Mouse (Mus musculus): ENCODE results near the gene Ssna1. TPM values are rescaled to one million over a fixed set of nuclear protein-coding genes. Genes with fewer than 3 reads are reported as not detected.

Ssna1 gene
- polyA plus RNA-seq, 2 experiments: 135 to 267 TPM

- Histone ChIP-seq H3K36me3 (ENCODE audit: control insufficient read depth, insufficient read depth, low read length) (peaks cover 54% of the 10 kb centered on the region), H3K9me3 (ENCODE audit: control insufficient read depth, low read length) (no peaks in the 10 kb centered on the region), H3K9ac (ENCODE audit: low read depth, low read length, severe bottlenecking) (no peak overlapping the region), H3K4me1 (ENCODE audit: control insufficient read depth, insufficient read depth, low read length) (no peaks in the 10 kb centered on the region), H3K4me2 (replicated peaks; ENCODE audit: low read depth, low read length, severe bottlenecking) (no peak overlapping the region), H3K27ac (replicated peaks; ENCODE audit: low read depth, low read length) (no peak overlapping the region), H3K27me3 (ENCODE audit: control insufficient read depth, insufficient read depth, low read length) (peaks cover 29% of the 10 kb centered on the region), H3K4me3 (replicated peaks; ENCODE audit: low read length) (no peak overlapping the region)
- ATAC-seq (ENCODE audit: low FRiP score, low read depth) (no peak), DNase-seq (ENCODE audit: low spot score) (no peak)
- WGBS: 80% methylated on average over 2 of the region's 2 CpGs
- no peak for TF ChIP-seq POLR2A (IDR thresholded peaks at IDR 0.05; ENCODE audit: borderline replicate concordance, extremely low read depth, insufficient read depth, insufficient read length)
Observed at GRCm38 (mm10) chr2:25285551-25285950, 13.3 kb upstream of the Ssna1 start.

DNA sequence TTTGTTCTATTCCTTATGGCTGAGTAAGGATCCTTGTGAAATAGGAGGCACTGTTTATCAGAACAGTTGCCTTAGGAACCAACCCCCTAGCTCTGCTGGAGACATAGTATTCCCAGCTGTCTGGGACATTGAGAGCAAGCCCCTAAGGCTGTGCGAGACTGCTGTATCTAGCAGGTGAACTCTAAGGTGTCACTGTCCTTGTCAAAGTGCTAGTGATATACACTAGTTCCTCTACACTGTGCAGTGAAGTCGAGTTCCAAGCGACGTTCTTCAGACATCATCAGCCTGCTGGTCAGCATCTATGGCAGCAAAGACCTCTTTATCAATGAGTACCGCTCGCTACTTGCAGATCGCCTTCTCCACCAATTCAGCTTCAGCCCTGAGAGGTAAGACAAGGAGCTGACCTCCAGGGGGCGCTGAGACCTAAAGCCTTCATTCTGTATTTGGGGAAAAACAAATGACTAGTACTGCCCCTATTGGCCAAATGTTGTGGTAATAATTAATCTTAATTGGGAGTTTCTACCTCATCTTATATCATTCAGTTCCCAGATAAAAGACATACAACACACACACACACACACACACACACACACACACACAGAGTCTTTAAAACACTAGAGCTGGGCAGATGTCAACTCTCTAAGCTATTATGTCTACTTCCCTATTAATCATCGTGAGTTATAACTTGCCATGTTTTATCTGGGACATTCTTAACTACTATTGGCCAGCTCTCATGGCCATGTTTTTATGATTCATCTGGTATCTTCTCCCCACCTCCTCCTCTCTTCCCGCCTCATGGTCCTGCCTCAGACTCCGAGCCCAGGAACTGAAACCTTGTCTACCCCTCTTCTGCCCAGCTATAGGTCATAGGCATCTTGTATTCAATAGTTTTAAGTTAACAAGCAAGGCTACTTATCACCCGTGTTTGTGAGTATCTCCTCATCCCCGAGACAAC lies 7.0 kb upstream of the Ssna1 start:
- no peak for TF ChIP-seq POLR2A (IDR thresholded peaks at IDR 0.05; ENCODE audit: borderline replicate concordance, extremely low read depth, insufficient read depth, insufficient read length)
- peak; percentile 81 for DNase-seq (ENCODE audit: low spot score)
- Histone ChIP-seq H3K9me3 (ENCODE audit: control insufficient read depth, low read length) (no peaks in the 10 kb centered on the region), H3K4me2 (replicated peaks; ENCODE audit: low read depth, low read length, severe bottlenecking) (no peak overlapping the region), H3K4me3 (replicated peaks; ENCODE audit: low read length) (no peak overlapping the region), H3K4me1 (ENCODE audit: control insufficient read depth, insufficient read depth, low read length) (no peaks in the 10 kb centered on the region), H3K27ac (replicated peaks; ENCODE audit: low read depth, low read length) (no peak overlapping the region), H3K36me3 (ENCODE audit: control insufficient read depth, insufficient read depth, low read length) (peaks cover 98% of the 10 kb centered on the region), H3K27me3 (ENCODE audit: control insufficient read depth, insufficient read depth, low read length) (no peaks in the 10 kb centered on the region), H3K9ac (ENCODE audit: low read depth, low read length, severe bottlenecking) (no peak overlapping the region)
- 67% methylated on average over 13 of the region's 13 CpGs for WGBS
- peak; percentile 30; the same call in 1 of the 2 replicates for ATAC-seq (ENCODE audit: low FRiP score, low read depth)

DNA sequence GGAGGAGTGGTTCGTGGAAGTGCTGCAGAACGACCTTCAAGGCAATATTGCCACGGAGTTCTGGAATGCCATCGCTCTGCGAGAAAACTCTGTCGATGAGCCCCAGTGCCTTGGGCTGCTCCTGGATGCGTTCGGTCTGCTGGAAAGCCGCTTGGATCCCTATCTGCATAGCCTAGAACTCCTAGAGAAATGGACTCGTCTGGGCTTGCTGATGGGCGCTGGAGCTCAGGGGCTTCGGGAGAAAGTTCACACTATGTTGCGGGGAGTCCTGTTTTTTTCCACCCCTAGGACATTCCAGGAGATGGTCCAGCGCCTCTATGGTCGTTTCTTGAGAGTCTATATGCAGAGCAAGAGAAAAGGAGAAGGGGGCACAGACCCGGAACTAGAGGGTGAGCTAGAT lies 772 bp upstream of the Ssna1 start:
- TF ChIP-seq POLR2A (IDR thresholded peaks at IDR 0.05; ENCODE audit: borderline replicate concordance, extremely low read depth, insufficient read depth, insufficient read length): no peak
- peak overlapping the region; percentile 88 for H3K4me3 ChIP-seq (replicated peaks; ENCODE audit: low read length)
- H3K9ac ChIP-seq (ENCODE audit: low read depth, low read length, severe bottlenecking): peak overlapping the region; percentile 84
- peaks cover 14% of the 10 kb centered on the region for H3K4me1 ChIP-seq (ENCODE audit: control insufficient read depth, insufficient read depth, low read length)
- peak overlapping the region; percentile 87 for H3K4me2 ChIP-seq (replicated peaks; ENCODE audit: low read depth, low read length, severe bottlenecking)
- peaks cover 73% of the 10 kb centered on the region for H3K36me3 ChIP-seq (ENCODE audit: control insufficient read depth, insufficient read depth, low read length)
- DNase-seq (ENCODE audit: low spot score) (no peak), ATAC-seq (ENCODE audit: low FRiP score, low read depth) (no peak)
- H3K27me3 ChIP-seq (ENCODE audit: control insufficient read depth, insufficient read depth, low read length): no peaks in the 10 kb centered on the region
- 33% methylated on average over 16 of the region's 16 CpGs for WGBS
- H3K9me3 ChIP-seq (ENCODE audit: control insufficient read depth, low read length): no peaks in the 10 kb centered on the region
- H3K27ac ChIP-seq (replicated peaks; ENCODE audit: low read depth, low read length): no peak overlapping the region

DNA sequence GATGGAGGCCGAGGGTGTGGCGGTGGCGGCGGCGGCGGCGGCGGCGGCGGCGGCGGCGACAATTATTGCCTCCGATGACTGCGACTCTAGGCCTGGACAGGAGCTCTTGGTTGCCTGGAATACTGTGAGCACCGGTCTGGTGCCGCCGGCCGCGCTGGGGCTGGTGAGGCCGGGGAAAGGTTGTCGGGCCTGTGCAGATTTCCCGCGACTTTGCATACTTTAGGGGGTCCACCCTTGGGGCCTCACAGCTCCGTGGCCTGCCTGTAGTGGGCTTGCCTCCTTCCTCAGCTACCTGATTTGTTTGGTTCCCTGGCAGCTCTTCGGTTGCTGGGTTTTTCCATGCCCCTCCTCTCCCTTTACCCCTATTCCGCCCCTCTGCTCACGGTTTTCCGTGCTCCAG lies 277 bp upstream of the Ssna1 start:
- Histone ChIP-seq H3K4me1 (ENCODE audit: control insufficient read depth, insufficient read depth, low read length) (peaks cover 14% of the 10 kb centered on the region), H3K4me2 (replicated peaks; ENCODE audit: low read depth, low read length, severe bottlenecking) (peak overlapping the region; percentile 87), H3K9ac (ENCODE audit: low read depth, low read length, severe bottlenecking) (peak overlapping the region; percentile 84), H3K36me3 (ENCODE audit: control insufficient read depth, insufficient read depth, low read length) (peaks cover 68% of the 10 kb centered on the region), H3K27ac (replicated peaks; ENCODE audit: low read depth, low read length) (peak overlapping the region; percentile 58; the same call in 1 of the 2 replicates), H3K27me3 (ENCODE audit: control insufficient read depth, insufficient read depth, low read length) (no peaks in the 10 kb centered on the region), H3K9me3 (ENCODE audit: control insufficient read depth, low read length) (no peaks in the 10 kb centered on the region), H3K4me3 (replicated peaks; ENCODE audit: low read length) (peak overlapping the region; percentile 88)
- no peak for TF ChIP-seq POLR2A (IDR thresholded peaks at IDR 0.05; ENCODE audit: borderline replicate concordance, extremely low read depth, insufficient read depth, insufficient read length)
- ATAC-seq (ENCODE audit: low FRiP score, low read depth) (peak; percentile 50), DNase-seq (ENCODE audit: low spot score) (no peak)
- 0% methylated on average over 18 of the region's 29 CpGs for WGBS

DNA sequence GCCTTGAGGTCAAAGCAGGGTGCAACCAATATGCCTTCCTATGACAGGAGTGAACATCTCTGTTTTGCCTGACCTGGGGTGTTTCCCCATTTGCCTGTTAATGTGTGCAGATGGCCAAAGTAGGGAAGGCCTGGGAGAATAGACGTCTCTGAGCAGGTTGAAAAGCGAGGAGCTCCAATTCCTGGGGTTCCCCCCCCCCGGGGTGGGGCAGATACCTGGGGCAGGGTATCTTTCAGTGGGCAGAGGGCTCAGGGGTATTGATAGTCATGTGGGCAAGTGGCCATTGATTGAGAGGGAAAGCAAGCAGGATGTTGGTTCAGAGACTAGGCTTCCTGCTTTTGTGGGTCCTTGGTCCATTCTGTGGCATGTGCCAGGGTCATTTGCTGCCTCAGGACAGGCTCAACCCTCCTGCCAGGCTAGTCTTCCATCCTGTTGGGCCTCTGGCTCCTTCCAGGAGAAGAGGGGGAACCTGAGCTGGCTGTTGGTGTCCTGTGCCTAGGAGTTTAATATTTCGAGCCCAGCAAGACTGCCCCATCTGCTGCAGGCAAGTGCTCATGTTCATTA lies 4.4 kb downstream of the Ssna1 start:
- ATAC-seq (ENCODE audit: low FRiP score, low read depth): no peak
- Histone ChIP-seq H3K4me3 (replicated peaks; ENCODE audit: low read length) (no peak overlapping the region), H3K36me3 (ENCODE audit: control insufficient read depth, insufficient read depth, low read length) (peaks cover 26% of the 10 kb centered on the region), H3K9me3 (ENCODE audit: control insufficient read depth, low read length) (no peaks in the 10 kb centered on the region), H3K27me3 (ENCODE audit: control insufficient read depth, insufficient read depth, low read length) (peaks cover 13% of the 10 kb centered on the region; the same call in 1 of the 2 replicates), H3K27ac (replicated peaks; ENCODE audit: low read depth, low read length) (no peak overlapping the region), H3K9ac (ENCODE audit: low read depth, low read length, severe bottlenecking) (no peak overlapping the region), H3K4me2 (replicated peaks; ENCODE audit: low read depth, low read length, severe bottlenecking) (no peak overlapping the region), H3K4me1 (ENCODE audit: control insufficient read depth, insufficient read depth, low read length) (peaks cover 17% of the 10 kb centered on the region)
- 66% methylated on average over 4 of the region's 4 CpGs for WGBS
- DNase-seq (ENCODE audit: low spot score): no peak
- no peak for TF ChIP-seq POLR2A (IDR thresholded peaks at IDR 0.05; ENCODE audit: borderline replicate concordance, extremely low read depth, insufficient read depth, insufficient read length)

All from limb, embryonic 14.5 days (tissue).